Mouse (Mus musculus): ENCODE data around the gene Gm21983.

- TF ChIP-seq CTCF (IDR thresholded peaks at IDR 0.05; ENCODE audit: low read depth, low read length), result no peak
- no peak for TF ChIP-seq POLR2A (IDR thresholded peaks at IDR 0.05; ENCODE audit: borderline replicate concordance, low read depth, low read length)
Measured at GRCm38 (mm10) chr7:27174896-27175295, 6.0 kb downstream of the Gm21983 start.
